Mouse (Mus musculus) bone marrow macrophage, adult 2 months (primary cell): ENCODE data around the gene Recql. TPM values are rescaled to one million over a fixed set of nuclear protein-coding genes. Genes with fewer than 3 reads are reported as not detected.
A peak's percentile ranks its signal among the peaks of the same experiment; 100 is the strongest.
"Not testable (repeated sequence)": the region's sequence is repeated elsewhere in the genome, so short reads cannot be mapped to it uniquely, and the experiment has no call there.

ENCODE experiments used
- H3K27ac ChIP-seq: 2 replicates; pipeline ENCODE4 v1.5.1; 2012; ENCODE audit warnings: low read depth, low read length; ENCODE audit not compliant: insufficient read depth
- H3K4me1 ChIP-seq: 2 replicates; pipeline ENCODE4 v1.6.1; 2012; ENCODE audit warnings: low read length; ENCODE audit not compliant: control insufficient read depth, insufficient read depth
- H3K4me3 ChIP-seq: 2 replicates; pipeline ENCODE4 v1.5.1; 2012; ENCODE audit warnings: mild to moderate bottlenecking, low read length, moderate library complexity; ENCODE audit not compliant: insufficient read depth
- CTCF ChIP-seq: IDR thresholded peaks from 2 replicates; pipeline ENCODE4 v1.5.1; 2012; ENCODE audit warnings: low read depth, mild to moderate bottlenecking, low read length, moderate library complexity
- POLR2A ChIP-seq: IDR thresholded peaks from 2 replicates; pipeline ENCODE4 v1.6.1; 2012; ENCODE audit warnings: mild to moderate bottlenecking, low read depth, low read length, borderline replicate concordance
- polyA plus RNA-seq: library from polyadenylated mRNA; stranded (reverse); fragments of >200 nt; gene quantifications from 2 replicates; pipeline ENCODE4 v1.2.4, GENCODE M21; 2012; ENCODE audit not compliant: missing spikeins, insufficient read depth, insufficient read length

Recql gene
- polyA plus RNA-seq, 1 experiment = 32.4 TPM

DNA sequence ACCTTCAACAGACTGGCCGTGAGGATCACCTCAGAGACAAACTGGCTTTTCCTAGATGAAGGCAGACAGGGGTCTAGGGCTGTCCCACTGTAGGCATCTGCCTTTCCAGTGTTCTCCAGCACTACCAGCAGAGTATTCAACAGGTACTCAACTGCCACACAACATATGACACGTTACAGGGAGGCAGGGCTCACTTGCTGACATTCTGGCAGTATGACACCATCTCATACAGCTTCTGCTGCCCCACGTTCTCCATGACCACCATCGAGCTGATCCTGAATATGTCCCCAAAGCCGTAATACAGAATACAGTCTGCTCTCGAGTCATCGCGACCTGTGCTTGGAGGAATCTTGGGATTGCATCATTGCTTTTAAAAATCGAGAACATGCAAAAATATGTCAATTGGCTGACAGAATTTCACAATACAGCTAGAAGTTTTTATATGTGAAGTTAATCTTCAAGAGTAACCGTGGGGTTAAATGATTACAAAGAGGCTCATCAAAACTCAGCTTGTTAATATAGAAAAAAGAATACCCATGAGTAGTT is 20.3 kb downstream of the Recql start:
- Histone ChIP-seq H3K4me3 (no peak overlapping the region), H3K4me1 (no peaks in the 10 kb centered on the region), H3K27ac (no peak overlapping the region)
- TF ChIP-seq CTCF (no peak), POLR2A (no peak)

DNA sequence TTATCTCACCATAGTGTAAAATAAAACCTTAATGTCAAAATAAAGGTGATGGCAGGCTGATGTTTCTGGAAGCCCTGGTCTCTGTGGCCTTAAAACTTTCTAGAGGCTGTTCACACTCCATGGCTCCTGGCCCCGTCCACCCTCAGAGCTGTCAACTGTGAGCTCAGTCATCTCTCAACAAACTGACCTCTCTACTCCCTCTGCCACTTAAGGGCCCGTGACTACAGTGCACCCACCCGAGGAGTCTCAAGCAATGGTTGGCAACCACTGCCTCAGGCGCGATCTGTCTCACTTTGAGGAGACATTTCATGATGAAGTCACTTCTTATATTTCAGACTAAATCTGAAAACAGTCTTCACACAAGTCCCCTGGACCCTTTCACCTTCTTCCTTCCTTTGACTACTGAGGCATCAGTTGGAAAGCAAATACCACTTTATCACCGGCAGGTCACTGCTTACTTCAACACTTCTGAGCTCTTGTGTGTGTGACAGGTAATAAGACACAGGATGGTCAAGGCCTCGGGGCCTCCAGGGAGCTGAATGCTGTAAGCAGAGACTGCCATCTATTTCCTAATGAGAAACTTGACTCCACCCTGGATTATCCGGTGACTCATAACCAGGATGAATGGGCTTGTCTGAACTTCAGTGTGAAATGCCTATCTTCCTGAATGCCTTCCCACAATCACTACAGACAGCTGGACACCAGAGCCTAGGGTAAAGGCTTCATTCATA is 21.0 kb downstream of the Recql start:
- no peaks in the 10 kb centered on the region for H3K4me1 ChIP-seq
- no peak for TF ChIP-seq POLR2A
- no peak for TF ChIP-seq CTCF
- H3K27ac ChIP-seq = no peak overlapping the region
- H3K4me3 ChIP-seq = no peak overlapping the region

DNA sequence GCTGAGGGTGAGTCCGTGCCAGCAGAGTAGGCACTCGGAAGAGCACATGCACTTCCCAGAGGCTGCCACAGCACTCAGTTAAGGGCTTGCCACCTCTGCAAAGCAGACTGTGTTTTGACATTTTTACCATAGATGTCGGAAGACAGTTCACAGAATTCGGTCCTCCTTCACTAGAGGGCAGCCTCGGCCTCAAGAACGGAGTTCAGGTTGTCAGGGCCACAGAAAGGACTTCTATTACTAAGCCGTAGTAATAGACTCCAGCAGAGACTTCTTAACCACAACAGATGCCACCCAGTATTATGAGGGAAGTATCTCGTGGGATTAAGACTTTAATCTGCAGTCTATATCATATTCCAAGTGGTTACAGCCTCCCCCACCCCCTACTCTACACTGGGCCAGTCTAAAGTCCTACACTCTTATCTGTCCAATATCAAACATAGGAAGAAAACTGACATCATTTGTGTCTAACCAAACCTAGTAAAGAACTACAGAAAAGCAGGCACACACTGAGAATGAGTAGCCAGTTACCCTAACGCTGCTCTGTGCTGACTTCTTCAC is 23.8 kb downstream of the Recql start:
- TF ChIP-seq CTCF (no peak), POLR2A (no peak)
- Histone ChIP-seq H3K4me1 (no peaks in the 10 kb centered on the region), H3K4me3 (no peak overlapping the region), H3K27ac (no peak overlapping the region)

GRCm38 (mm10) chr6:142362036-142362435 is 24.9 kb downstream of the Recql start:
- TF ChIP-seq CTCF = no peak
- TF ChIP-seq POLR2A = no peak
- no peaks in the 10 kb centered on the region for H3K4me1 ChIP-seq
- no peak overlapping the region for H3K4me3 ChIP-seq
- H3K27ac ChIP-seq = no peak overlapping the region

GRCm38 (mm10) chr6:142357106-142357505 is 29.8 kb downstream of the Recql start:
- Histone ChIP-seq H3K4me1 (no peaks in the 10 kb centered on the region), H3K27ac (no peak overlapping the region), H3K4me3 (no peak overlapping the region)
- TF ChIP-seq CTCF (no peak), POLR2A (no peak)

- not testable (repeated sequence) for H3K4me1 ChIP-seq, H3K4me3 ChIP-seq, H3K27ac ChIP-seq
Measured at GRCm38 (mm10) chr6:142352099-142352498, 34.8 kb downstream of the Recql start.

DNA sequence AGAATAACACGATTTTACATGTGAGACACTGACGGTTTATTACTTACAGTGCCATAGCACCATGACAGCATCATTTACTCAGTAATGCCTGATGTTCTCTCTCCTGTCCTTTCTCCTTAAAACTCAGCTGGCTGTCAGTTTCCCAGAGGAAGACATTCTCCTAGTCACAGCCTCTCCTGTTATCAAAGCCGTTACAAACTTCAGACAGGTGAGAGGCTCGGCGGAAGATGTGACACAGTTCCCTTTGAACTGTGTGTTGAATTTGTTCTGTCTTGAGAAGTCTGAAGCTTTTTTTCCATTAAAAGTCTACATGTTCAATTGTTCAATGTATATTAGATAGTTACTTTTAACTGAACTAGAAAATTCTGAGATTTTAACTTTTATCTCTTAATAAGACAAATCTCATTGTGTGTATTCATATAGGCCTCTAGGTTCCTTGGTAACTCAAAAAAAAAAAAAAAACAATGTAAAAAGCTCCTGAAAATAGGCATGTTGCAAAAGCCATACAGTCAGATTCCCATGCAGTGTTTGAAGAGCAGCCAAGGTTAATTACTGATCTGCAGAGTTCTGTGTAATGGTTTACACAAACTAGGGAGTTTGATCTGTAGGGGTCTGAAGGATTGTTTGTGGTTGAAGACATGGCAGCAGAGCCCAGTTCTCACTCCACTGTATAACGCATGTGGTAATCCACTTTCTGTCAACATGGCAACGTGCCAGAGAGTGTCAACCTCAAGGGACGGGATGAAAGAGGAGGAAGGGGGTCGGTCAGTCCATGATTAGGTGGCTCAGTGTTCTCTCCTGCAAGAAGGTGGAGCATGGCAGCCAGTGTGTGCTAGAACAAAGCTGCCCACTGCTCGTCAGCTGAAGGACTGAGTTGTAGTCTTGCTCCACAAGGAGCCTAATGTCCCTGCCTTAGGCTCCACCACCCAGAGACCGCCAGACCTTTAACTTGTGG is 39.2 kb downstream of the Recql start:
- no peak for TF ChIP-seq POLR2A
- H3K27ac ChIP-seq = no peak overlapping the region

DNA sequence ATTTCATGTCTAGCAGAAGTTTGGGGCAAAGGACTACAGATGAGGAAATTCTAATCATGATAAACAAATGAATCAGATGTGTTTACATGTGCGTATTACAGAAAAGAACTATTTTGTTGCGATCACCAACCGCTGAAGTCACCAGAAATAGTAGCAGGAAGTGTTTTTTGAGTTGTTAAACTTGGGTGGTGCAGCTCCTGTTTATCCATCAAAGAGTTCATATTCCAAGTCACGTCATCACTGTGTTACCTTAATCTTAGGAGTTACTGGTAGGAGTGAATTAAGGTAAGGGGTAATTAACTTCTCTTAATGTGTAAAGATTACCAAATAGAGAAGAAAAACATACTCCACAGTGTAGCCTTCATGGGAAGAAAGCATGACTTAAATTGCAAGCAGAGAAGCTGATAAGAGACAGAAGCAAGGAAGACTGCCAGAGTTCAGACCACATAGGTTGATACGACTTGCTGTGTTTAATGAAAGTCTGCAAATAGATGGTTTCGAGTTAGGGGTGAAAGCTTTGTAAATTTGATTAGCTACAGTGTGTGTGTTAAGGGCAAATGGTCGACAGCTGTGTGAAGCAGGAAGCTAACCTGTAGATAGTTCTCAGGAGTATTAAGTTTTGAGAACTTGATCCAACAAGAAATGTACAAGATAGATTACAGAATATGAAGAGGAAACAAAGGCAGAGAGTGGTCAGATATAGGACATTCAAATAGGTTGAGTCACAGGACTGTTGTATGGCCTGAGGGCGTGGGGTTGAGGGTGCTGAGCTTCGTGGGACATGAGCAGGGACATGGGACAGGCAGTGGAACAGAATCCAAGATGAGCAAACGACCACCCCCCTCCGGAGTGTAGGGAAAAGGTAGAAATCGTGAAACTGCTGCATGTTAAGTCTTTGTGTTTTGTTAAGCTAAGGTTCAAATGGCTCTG is 40.4 kb downstream of the Recql start:
- no peak for TF ChIP-seq CTCF
- no peak for TF ChIP-seq POLR2A
- Histone ChIP-seq H3K4me1 (peaks cover 3% of the 10 kb centered on the region; the same call in 1 of the 2 replicates), H3K27ac (peak overlapping the region; percentile 99), H3K4me3 (peak overlapping the region; percentile 98)

More for the DNA sequence above, 39.2 kb downstream of the Recql start:
- H3K4me3 ChIP-seq = no peak overlapping the region
- peaks cover 3% of the 10 kb centered on the region; the same call in 1 of the 2 replicates for H3K4me1 ChIP-seq

DNA sequence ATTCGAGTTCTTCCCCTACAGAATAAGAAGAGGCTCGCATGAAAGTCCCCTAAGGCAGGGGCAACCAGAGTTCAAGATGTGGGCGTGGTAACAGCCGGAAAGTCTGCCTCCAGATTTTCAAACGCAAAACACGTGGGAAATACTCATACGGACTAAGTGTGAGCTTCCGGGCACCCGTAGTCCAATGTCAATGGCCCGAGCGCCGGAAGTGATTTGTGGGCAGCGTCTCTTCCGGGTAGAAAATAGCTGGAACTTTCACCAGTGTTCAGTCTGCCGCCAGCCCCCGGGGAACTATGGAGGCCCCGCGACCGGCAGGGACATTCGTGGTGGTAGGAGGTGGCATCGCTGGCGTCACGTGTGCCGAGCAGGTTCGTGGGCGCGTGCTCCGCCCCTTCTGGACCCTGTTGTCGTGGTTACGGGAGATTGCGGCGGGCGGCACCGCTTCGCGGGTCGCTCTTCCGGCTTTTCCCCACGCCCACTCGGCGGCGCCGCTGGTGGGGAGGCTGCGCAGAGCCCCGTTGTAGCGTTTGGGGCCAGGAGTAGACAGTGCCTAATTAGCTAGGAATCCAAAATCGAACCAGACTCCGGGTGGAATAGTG is 41.3 kb downstream of the Recql start, which contains the start of gene Pyroxd1:
Gene Pyroxd1 (plus strand): TSS at position 215 of the 599 bp plus-strand sequence.
- peak within 1 kb of the TSS; percentile 99 for H3K27ac ChIP-seq
- peaks cover 3% of the 10 kb centered on the region; the same call in 1 of the 2 replicates for H3K4me1 ChIP-seq
- H3K4me3 ChIP-seq = peak within 1 kb of the TSS; percentile 98
- TF ChIP-seq CTCF (no peak), POLR2A (no peak)
